Mouse (Mus musculus): ENCODE results near the gene Fgd3.

Fgd3 gene

DNA sequence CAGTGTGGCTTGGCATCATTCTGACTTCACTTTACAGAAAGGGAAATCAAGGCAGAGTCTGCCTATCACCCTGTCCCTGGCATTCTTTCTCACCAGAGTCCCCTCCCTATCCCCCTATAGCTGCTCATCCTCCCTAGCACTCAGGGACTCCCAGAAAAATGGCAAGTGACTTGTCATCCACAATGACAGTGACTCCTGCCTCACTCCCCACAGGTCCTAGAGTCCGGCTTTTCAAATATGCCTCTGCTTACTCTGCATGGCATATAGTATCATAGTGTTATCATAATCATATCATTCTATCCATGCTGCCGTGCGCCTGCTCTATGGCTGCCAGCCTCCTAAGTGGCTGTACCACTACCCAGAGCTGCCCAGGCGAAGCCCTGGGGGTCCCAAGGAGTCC lies 11.9 kb downstream of the Fgd3 start:
- CTCF ChIA-PET = interaction anchor here (0.6 to 2.6 kb wide), 3 partner anchors 17 to 355 kb away, joined by 3 to 11 read pairs (median 3); no protein-coding TSS in a partner anchor

DNA sequence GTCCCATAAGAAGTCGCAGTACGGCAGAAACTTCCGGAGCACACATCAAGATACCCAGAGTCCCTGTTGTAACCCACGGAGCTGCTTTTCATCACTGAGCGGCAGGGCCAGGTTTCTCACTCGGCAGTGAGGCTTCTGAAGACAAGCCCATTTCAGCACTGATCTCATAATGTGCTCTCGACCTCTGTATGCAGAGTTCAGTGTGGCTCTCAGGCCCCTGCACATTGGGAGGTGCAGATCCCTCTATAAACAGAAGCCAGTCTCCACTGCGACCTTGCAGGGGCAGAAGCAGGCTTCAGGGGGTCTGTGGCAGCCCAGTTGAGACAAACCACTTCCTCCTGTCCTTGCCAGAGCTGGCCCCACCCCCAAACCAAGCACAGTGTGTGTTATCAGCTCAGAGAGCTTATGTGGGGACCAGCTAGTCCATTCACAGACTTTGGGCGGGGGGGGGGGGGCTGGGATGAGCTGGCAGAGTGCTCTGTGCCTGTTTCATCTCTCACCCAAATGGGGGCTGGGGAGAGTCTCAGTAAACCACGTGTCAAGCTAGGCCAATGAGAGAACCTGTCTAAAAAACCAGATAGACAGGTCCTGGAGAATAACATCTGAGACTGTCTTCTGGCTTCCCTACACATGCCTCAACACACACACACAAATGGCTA lies 12.7 kb downstream of the Fgd3 start:
- CTCF ChIA-PET = interaction anchor here (0.6 to 2.6 kb wide), 3 partner anchors 16 to 31 kb away, joined by 3 to 11 read pairs (median 5); no protein-coding TSS in a partner anchor

DNA sequence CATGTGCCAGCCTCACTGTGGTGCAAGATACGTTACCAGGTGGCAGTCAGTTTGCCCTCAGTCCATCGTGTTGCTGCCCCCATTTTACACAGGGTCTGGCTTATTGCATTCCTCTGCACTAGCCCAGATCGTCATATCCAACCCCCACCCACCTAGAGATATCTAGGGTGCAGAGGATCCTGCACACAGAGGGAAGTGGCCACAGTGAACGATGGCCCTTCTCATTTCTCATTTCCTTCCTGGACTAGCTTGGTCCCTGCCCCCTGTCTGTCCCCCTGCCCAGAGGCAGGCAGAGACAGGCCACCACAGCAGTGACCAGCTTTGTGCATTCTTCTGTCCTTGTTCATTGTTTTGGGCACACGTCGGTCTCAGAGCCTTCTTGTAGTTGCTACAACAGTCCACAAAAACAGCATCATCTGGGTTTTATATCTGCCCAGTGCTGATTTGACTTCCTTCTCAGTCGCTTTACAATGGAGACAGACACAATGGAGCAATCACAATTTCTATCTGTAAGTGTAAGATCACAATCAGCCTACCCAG lies 13.3 kb downstream of the Fgd3 start:
- CTCF ChIA-PET = interaction anchor here (0.6 to 2.6 kb wide), 5 partner anchors 16 to 102 kb away, joined by 3 to 11 read pairs (median 5); partner anchors contain the start of gene Bicd2

DNA sequence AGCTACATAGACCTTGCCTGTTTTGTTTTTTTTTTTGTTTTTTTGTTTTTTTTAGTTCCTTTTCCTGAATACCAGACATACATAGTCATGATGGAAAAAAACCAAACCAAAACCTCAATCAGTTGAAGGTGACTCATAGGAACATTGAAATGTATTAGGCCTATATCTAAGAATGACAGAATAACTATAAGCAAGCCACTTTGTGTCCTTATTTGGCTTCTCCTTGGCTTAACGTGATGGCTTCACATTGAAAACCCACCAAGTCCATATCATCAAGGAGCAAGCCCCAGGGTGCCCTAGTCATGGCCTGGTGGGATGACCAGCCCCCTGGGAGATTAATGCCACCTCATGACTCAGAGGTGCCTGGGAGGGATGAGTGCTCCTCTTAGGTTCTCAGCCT lies 19.3 kb downstream of the Fgd3 start:
- CTCF ChIA-PET = no interaction called here

DNA sequence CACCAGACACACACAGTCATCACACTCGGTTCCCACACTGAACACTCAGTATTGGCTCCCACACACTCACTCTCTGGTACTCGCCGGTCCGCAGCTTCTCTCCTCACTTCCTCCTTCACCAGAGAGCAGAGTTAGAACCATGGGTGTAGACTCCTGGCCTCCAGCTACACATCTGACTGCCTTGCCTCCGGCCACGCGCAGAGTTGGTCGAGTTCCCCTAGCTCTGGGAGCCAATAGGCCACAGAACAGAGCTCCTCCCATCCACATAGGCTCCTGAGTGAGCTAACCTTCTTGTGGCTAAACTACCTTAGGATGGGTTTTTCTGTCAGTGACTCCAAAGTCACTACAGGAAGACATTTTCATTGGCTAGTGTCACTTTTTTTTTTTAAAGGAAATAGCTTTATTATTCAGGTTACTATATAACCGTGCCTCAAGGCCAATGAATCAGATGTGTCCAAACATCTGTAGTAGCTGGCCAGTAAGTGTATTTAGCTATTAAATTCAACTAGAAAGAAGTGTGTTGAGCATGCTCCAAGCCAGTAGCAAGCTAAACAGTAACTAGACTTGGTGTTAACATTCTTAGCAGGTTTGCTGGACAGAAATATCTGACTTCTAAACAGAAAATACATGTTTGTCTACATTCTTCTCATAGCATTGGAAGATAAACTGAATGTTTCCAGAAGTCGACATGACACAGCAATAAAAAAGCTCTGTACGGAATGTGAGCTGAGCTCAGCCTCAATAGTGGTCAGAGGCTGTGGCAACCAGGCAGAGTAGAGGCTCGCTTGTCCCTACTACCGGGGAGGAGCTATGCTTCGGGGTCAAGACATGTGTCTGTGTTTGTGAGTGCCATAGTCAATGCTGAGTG lies 21.4 kb downstream of the Fgd3 start:
- CTCF ChIA-PET = interaction anchor here (0.5 to 1.1 kb wide), 2 partner anchors 11 to 68 kb away, joined by 5 to 18 read pairs; no protein-coding TSS in a partner anchor

DNA sequence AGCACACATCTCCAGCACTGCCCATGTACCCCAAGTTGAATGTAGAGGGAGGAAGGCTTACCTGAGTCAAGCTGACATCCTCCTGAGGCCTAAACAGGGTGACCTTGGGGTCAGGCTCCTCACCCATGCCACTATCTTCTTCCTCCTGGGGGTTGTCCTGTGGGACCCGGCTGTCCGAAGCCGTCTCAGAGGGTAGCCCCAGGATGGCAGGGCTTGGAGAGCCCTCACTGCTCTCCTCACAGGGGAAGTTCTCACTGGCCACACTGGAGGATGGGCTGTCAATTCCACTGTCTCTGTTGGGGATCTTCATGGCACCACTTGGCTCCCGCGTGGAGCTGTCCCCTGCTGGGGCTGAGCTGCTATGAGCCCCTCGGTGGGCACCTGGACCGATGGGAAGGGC lies 23.8 kb downstream of the Fgd3 start:
- CTCF ChIA-PET = no interaction called here

DNA sequence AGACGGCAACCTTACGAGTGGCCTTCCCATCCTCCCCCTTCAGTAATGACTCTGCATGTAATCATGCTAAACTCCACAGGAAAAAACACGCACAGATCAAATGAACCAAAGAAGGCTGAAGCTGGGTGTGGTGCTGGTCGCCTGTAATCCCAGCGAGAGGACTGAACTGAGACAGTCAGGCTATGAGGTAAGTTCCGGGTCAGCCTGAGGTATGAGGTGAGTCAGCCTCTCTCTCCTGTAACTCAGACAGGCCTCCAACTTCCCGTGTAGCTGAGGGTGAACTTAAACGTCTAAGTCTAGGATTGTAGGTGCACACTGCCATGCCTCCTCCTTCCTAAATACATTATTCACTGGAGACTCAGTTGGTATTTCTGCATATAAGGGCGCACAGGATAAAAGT lies 26.0 kb downstream of the Fgd3 start:
- CTCF ChIA-PET = interaction anchor here (0.6 kb wide), 1 partner anchor 46 kb away, joined by 4 read pairs; no protein-coding TSS in a partner anchor

DNA sequence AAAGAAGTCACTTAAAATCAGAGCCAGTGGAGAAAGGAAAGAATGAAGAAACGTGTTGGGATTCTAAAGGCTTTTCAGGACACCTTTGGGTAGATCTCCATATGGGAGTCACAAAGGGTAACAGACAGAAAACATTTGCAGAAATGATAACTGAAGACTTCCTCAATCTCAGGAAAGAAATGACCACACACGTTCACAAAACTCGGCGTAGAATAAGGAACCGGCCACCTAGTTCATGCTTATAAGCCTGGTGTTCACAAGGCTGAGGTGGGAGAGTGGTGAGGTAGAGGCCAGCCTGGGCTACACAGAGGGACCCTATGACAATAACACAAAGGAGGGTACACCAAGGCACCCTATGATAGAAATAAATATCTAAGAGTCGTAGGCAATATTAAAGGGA lies 28.2 kb downstream of the Fgd3 start:
- CTCF ChIA-PET = no interaction called here

DNA sequence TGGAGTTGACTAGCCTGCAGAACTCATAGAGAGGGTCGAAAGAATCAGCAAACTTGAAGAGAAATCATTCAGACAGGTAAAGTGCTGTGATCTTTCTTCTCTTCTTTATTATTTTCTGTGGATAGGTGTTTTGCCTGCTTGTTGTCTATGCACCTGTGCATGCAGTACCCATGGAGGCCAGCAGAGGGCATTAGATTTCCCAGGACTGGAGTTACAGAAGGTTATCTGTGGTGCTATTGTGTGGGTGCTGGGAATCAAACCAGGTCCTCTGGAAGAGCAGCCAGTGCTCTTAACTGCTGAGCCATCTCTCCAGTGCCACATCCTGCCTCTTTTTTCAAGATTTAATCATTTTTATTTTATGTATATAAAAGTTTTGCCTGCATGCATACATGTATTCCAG lies 28.7 kb downstream of the Fgd3 start:
- CTCF ChIA-PET = interaction anchor here (0.6 to 1.3 kb wide), 3 partner anchors 16 to 49 kb away, joined by 4 to 11 read pairs (median 4); no protein-coding TSS in a partner anchor

DNA sequence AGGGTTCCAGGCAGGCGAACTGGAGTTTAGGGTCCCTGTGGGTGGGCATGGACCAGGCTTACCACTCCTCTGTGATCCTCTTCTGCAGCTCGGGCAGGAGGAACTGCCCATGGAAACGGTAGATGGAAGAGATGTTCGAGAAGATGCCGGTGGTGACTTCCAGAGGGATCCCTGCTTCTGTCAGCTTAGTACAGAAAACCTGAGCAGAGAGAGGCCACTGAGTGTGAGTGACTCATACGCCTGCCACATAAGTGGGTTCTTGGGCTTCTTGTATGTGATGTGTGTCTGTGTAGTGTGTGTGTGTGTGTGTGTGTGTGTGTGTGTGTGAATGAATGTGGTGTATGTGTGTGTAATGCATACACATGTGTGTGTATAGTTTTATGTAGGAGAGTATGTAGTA lies 32.9 kb downstream of the Fgd3 start:
- CTCF ChIA-PET = no interaction called here

DNA sequence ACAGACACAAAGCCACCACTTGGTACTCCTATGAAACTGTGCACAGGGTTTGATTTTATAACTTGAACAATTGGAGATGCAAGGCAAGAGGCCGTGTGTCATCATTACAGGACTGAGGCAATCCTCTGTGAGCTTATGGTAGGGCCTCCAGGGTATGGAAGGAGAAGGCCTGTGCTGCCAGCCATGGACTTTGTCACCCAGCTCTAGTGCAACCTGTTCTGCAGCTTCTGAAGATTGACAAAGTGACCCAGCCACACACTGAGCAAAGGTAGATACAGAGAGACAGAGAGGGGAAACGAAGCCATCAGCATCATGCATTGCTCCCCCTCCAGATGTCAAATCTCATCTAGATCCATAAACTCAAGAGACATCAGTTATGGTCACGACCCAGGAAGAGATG lies 33.4 kb downstream of the Fgd3 start:
- CTCF ChIA-PET = no interaction called here

DNA sequence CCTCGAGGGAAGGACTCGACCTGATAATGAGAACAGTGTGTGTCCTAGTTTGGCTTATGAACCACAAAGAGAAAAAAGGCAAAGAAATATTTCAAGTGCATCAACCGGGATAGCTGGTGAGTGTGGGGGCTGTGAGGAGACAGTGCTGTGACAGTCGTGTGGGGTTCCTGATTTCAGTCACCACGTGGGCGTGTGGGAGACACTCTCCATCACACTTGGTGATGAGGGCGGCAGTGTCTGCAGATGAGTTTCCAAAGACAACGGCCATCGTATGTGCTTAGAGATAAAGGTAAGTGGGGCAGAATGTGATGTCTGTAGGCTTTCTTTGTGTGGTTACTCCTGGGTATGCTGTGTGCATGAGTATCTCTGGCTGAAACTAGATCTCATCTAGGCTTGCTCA lies 36.4 kb downstream of the Fgd3 start:
- CTCF ChIA-PET = no interaction called here

DNA sequence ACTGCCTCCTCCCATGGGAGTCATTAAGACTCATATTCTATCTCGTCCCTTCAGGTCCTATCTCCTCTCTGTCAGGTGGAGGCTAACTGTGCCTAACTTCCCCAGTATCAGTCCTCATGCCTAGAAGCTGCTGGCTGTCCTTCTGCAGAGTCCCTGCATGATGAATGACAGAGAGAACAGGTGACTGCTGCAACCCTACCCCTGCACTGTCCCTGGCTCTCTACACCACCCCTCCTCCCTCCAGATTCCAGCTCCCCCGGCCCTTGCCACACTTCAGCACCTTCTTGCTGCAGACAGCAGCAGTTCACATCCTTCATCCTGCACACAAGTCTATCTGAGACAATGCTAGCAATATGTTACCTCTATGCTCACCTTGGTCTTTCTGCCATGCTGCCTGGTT lies 37.9 kb downstream of the Fgd3 start:
- CTCF ChIA-PET = no interaction called here

DNA sequence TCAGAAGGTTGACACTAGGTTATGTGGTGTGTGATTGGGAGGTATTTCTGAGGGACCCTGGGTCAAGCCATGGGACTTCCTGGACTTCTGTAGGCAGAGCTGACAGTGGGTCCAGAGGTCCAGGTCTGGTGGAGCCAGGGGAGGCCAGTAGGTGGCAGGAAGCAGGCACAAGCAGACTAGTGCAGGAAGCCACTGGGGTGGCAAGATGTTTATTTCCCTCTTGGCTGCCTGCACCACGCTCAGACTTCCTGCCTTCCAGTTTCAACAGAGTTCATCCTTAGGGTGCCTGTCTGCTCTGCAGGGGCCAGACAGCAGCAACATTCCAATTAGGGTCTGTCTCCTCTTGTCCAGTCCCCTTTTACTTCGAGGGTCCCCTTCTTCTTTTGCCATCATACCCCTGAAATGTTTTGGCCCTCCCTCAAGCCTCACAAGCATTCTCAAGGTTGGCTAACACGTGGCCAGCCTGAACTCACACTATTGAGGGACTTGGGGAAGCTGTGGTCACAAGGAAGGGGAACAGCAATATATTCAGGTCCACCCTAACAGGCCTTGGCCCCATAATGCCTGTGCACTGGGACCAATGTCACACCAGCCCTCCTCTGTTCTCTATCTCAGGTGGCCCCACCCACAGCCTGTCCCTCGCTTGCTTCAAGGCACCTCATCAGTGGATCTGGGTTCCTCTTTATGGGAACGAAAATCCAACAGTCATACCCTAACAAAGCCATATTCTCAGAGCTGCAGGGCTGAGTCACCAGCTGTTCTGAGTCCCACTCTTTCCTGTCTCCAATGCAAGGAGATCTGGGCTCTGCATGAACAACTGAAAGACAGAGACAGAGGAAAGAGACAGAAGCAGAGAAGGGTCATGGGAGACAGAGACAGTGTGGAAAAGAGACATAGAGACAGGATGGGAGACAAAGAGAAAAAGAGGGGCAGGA lies 48.0 kb downstream of the Fgd3 start:
- CTCF ChIA-PET = interaction anchor here (0.7 kb wide), 1 partner anchor 20 kb away, joined by 3 read pairs; no protein-coding TSS in a partner anchor

DNA sequence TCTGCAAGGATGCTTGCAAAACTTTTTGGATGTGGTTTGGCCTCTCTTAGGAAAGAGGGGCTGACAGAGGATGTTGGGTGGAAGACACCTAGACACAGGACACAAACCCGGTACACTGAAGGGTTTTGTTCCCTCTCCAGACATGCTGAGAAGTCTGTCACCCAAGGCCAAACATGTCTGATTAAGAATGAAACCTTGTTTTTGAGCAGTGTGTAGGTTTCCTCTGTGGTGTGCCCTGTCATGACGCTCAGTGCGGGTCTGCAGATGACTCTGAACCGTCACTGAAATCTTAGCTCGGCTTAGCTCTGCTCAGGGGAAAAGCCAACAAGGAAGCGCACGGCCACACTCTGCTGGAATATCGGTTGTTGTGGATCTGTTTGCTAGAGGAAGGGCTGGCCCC lies 49.6 kb downstream of the Fgd3 start:
- CTCF ChIA-PET = interaction anchor here (0.5 kb wide), 1 partner anchor 12 kb away, joined by 3 read pairs; no protein-coding TSS in a partner anchor

DNA sequence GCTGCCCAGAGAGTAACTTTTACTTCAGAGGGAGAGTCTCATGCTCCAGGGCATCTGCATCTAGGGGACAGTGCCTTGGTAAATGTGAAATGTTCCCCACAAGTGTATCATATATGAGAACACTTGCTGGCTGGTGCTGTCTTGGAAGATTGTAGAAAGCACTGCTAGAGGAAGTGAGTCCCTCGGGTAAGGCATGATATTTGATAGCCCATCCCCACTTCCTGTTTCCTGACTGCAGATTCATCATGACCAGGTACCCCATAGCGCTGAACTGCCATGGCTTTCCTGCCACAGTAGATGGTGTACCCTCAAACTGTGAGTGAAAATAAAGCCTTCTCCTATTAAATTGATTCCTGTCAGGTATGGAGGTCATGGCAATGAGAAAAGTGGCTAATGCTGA lies 52.5 kb downstream of the Fgd3 start:
- CTCF ChIA-PET = interaction anchor here (0.7 kb wide), 1 partner anchor 13 kb away, joined by 3 read pairs; no protein-coding TSS in a partner anchor

DNA sequence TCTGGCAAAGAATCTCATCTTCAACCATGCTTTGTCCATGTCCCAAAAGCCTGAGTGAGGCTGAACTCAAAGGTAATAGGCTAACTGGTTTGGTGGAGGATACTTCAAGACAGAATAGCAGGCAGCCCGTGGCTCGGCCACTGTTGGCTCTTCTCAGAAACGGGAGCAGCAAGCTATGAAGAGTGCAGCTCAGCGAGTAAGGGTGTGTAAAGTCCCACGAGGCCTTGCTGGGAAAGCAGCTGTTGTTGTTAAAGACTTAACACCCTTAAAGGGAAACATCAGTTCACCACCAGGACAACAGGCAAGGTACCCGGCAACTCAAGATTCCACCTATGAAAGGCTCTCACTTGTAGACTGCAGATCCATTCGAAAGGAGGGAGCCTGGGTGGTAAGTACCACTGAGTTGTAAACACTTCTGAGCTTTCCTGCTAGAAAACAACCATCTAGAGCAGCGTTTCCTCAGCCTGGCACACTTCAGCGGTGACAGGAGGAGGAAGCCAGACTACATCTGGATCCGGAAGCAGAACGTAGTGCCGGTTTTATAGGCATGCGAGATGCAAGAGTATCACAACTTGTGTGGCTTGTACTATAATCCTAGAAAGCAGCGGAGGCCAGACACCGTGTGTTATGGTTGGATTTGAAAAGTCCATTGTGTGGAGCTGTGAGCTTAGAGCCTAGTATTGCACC lies 59.9 kb downstream of the Fgd3 start:
- CTCF ChIA-PET = no interaction called here

DNA sequence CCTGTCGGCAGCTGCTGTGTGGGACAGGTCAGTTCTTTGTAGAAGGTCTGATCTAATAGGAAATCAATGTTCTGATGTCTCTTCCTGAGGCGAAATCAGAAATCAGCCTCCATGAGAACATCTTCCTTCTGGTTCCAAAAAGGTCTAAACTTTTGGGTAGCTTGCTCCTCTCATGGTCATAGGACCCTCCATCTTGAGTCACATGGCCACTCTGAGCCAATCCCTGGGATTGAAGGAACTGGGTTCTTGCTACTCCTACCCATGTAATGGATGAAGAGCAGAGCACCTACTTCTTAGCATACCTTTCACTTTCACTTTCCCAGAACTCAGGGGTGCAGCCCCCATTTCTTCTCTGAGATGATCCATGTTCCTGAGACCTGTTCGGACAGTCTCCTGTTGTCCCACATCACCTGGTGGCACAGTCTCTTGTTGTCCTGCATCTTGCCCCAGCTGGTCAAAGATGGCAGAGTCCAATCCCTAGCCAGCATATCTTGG lies 62.2 kb downstream of the Fgd3 start:
- CTCF ChIA-PET = interaction anchor here (0.7 to 1.2 kb wide), 2 partner anchors 8 to 13 kb away, joined by 3 read pairs; no protein-coding TSS in a partner anchor

DNA sequence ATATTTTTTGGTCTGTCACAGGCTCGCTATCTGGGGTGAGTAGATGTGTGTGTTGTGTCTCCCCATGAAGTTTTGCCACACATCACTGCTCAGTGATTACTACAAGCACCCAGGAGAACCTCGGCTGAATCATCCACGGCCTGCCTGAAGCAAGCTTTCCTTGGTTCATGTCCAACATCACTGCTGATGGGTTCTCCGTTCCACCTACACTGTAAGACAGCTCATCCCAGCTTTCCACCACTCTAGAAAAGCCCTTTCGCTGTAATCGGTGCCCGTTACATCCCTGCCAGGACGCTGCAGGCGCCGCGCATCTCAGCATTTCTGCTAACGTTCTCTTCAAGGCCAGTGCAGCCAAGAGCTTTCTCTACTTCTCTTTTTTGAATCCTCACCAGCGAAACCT lies 67.4 kb downstream of the Fgd3 start:
- CTCF ChIA-PET = interaction anchor here (0.5 to 0.7 kb wide), 2 partner anchors 20 to 65 kb away, joined by 3 to 4 read pairs; no protein-coding TSS in a partner anchor

DNA sequence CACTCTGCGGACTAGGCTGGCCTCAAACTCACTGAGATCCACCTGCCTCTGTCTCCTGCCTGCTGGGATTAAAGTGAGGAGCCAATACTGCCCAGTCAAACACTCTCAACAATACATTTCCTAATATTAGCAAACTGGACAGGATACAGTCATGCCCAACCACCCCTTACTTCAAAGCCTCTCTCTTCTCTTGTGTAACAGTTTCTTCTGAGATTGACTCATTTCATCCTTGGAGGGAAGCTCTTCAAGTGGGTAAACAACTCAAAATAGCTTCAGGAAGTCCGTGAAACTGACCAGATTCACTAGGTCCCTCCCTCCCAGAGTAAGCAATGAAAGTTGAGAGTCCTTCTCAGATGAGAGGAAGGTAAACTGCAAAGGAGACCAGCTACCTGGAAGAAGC lies 68.0 kb downstream of the Fgd3 start:
- CTCF ChIA-PET = interaction anchor here (0.7 to 1.2 kb wide), 2 partner anchors 20 to 36 kb away, joined by 3 read pairs; partner anchors contain the start of gene Card19
